Mouse (Mus musculus) cortical plate, adult 2 months (tissue): ENCODE results near the gene Trim16.

Experiments
- CTCF ChIP-seq: fragments of 200-500 bp; IDR thresholded peaks from 2 replicates; pipeline ENCODE4 v1.5.1; 2011; ENCODE audit warnings: mild to moderate bottlenecking, control low read depth, low read length; ENCODE audit not compliant: insufficient read depth; ENCODE audit errors: extremely low read depth
- POLR2A ChIP-seq: fragments of 200-500 bp; IDR thresholded peaks from 2 replicates; pipeline ENCODE4 v1.6.1; 2011; ENCODE audit warnings: mild to moderate bottlenecking, low read length, control low read depth; ENCODE audit not compliant: insufficient read depth; ENCODE audit errors: extremely low read depth

DNA sequence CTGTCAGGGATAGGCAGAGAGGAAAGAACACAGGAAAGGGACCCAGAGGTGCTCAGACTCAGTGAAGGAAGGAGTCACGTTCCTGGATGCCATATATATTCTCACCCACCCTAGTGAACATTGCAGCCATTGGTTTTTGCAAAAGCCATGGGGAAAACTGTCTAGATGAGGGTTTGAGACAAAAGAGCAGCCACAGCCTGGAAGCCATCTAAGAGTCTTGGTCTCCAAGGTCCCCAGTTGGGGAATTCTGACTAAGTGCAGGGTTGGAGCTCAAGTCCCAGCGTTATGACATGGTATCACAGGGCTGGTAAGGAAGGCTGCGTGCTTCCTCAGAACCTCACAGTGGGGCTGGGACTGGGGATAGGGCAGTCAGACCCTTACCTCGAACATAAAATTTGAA lies 45.5 kb downstream of the Trim16 start:
- no peak for TF ChIP-seq CTCF
- TF ChIP-seq POLR2A, result no peak
